Mouse (Mus musculus): ENCODE data around the gene Frs2.

DNA sequence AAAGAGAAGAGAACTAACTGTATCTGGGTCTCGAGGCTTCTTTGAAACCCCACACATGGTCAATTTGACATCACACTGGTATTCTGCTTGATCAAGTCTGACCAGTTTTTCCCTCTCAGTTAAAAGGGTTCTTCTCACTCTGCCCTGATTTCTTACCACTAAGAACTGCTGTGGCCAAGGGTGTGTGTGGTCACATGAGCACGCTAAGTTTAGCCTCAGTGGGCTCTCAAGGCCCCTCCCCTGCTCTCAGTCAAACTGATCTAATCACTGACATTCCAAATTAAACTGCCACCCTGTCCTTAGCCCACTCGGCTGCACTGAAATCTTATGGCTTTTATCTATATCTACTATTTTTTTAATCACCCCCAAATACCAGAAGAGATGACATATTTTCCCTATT, 32.8 kb upstream of the Frs2 start:
- TF ChIP-seq CTCF (IDR thresholded peaks at IDR 0.05; ENCODE audit: low read depth, low read length) (no peak), GATA1 (IDR thresholded peaks at IDR 0.05; ENCODE audit: borderline replicate concordance, low read length) (no peak), POLR2AphosphoS5 (IDR thresholded peaks at IDR 0.05; ENCODE audit: insufficient replicate concordance, low read depth, low read length) (no peak), TAL1 (conservative IDR thresholded peaks at IDR 0.05; ENCODE audit: low read depth, low read length) (no peak)
